Mouse (Mus musculus) forebrain, embryonic 16.5 days (tissue): Measurements from ENCODE around the gene Cnih4. TPM values are rescaled to one million over a fixed set of nuclear protein-coding genes. Genes with fewer than 3 reads are reported as not detected.

Experiments
- polyA plus RNA-seq: library from polyadenylated mRNA; unstranded; fragments of >200 nt; fragmentation: Nextera tagmentation; extraction: Ambion mirVana; gene quantifications from 2 replicates; pipeline ENCODE4 v1.2.1, GENCODE M21; 2015

Cnih4 gene
- polyA plus RNA-seq, 1 experiment from 2014 or later = 70.0 TPM

Other genes starting within 250 kb of the Cnih4 start
- gene Pycr2, start 240.4 kb upstream of the Cnih4 start, polyA plus RNA-seq = 78.8 and 84.8 TPM in 2 replicates
- gene Lefty1, start 209.7 kb upstream of the Cnih4 start, polyA plus RNA-seq = 0.30 and 0.39 TPM in 2 replicates
- gene Tmem63a, start 202.3 kb upstream of the Cnih4 start, polyA plus RNA-seq = 1.3 and 2.0 TPM in 2 replicates
- gene Ephx1, start 123.8 kb upstream of the Cnih4 start, polyA plus RNA-seq = 5.5 and 6.6 TPM in 2 replicates
- gene 9130409I23Rik, start 93.5 kb upstream of the Cnih4 start, polyA plus RNA-seq = not detected in 2 replicates
- gene Nvl, start 489 bp upstream of the Cnih4 start, polyA plus RNA-seq = 43.1 and 51.4 TPM in 2 replicates
- gene Wdr26, start 67.3 kb downstream of the Cnih4 start, polyA plus RNA-seq = 30.7 and 32.0 TPM in 2 replicates
- 43.4 and 46.8 TPM in 2 replicates for gene Cnih3, start 207.9 kb downstream of the Cnih4 start, polyA plus RNA-seq